ENCODE assay signal across 8 mouse cellular contexts in the genomic region with DNA sequence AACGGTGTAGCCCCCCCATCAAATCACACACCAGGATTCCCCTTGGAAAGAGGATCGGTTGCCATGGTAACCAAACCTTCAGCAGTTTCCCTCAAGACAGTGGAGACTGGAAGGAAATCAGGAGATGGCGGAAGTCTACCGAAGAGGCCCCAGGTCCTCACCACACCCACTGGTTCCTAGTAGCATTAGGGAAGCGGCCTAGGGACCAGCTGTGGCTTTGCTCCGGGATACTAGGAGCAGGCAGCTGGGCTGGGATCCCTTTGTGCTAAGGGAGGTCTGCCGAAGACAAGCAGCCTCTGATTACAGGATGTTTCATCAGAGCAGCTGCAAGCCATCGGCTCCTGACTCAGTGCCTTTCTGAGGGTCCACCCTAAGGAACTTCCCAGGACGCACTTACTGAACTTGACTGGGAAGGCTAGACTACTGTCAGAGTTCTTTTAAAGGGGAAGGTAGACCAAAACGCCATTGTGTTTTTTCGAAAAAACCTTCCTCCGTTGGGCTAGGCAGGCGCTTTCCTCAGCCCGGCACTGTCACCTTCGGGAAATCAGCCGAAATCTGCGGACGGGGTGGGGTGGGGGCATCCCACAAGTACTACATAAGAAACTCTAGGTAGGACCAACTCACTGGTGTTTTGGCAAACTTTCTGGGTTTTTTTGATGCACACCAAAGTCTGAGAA.
DNase-seq lines count a peak whose midpoint lies in the region; ATAC-seq and TF ChIP-seq lines count a peak whose summit lies in the region.

No protein-coding gene starts in this region.

- H3K4me1 ChIP-seq in embryonic facial prominence, embryonic 12.5 days: 0 out of 2 replicates have a peak, but pooled peaks cover 5% of the 10 kb centered on the region
- H3K4me1 ChIP-seq in heart, embryonic 11.5 days (ENCODE audit: control insufficient read depth, insufficient read depth, low read length): peaks cover 7% of the 10 kb centered on the region; the same call in 1 of the 2 replicates
- 0 out of 2 replicates have a peak, but pooled peaks cover 6% of the 10 kb centered on the region for H3K4me1 ChIP-seq in midbrain, postnatal 0 days (ENCODE audit: insufficient read depth, low read length)

- H3K9ac ChIP-seq in embryonic facial prominence, embryonic 12.5 days: no peak overlapping the region
- H3K9ac ChIP-seq in heart, embryonic 11.5 days (ENCODE audit: low read depth, low read length): 0 out of 2 replicates have a peak overlapping the region, but pooled peaks have one; percentile 7
- no peak overlapping the region for H3K9ac ChIP-seq in midbrain, postnatal 0 days (replicated peaks; ENCODE audit: low read length, poor library complexity, severe bottlenecking)

- no peaks in the 10 kb centered on the region for H3K36me3 ChIP-seq in embryonic facial prominence, embryonic 12.5 days
- H3K36me3 ChIP-seq in heart, embryonic 11.5 days (ENCODE audit: control insufficient read depth, insufficient read depth, low read length): no peaks in the 10 kb centered on the region
- H3K36me3 ChIP-seq in midbrain, postnatal 0 days (ENCODE audit: insufficient read depth, low read length): no peaks in the 10 kb centered on the region

- ATAC-seq in embryonic facial prominence, embryonic 12.5 days (ENCODE audit: insufficient number of reproducible peaks, insufficient read depth, low FRiP score, low TSS enrichment): peak; percentile 64; the same call in 1 of the 2 replicates
- ATAC-seq in heart, embryonic 11.5 days (replicated peaks; ENCODE audit: insufficient number of reproducible peaks, low FRiP score, low TSS enrichment): no peak
- ATAC-seq in midbrain, postnatal 0 days (ENCODE audit: low FRiP score): 0 out of 2 replicates have a peak, but pooled peaks have one; percentile 23

- DNase-seq in kidney, adult 11 months: peak; percentile 4
- DNase-seq in kidney, adult 9 months: no peak
- peak; percentile 16 to 50 for DNase-seq in kidney, postnatal 25 days
- peak; percentile 64 for DNase-seq in midbrain, postnatal 0 days (ENCODE audit: low spot score)
- DNase-seq in thymus, postnatal 0 days (ENCODE audit: low spot score): no peak
- DNase-seq in Muller cell, postnatal 12 days (ENCODE audit: inconsistent ontology term): no peak

- H3K27me3 ChIP-seq in embryonic facial prominence, embryonic 12.5 days: peaks cover 12% of the 10 kb centered on the region
- 0 out of 2 replicates have a peak, but pooled peaks cover 2% of the 10 kb centered on the region for H3K27me3 ChIP-seq in heart, embryonic 11.5 days (ENCODE audit: control insufficient read depth, insufficient read depth, low read length)
- H3K27me3 ChIP-seq in midbrain, postnatal 0 days (ENCODE audit: insufficient read depth, low read length): no peaks in the 10 kb centered on the region

- WGBS in embryonic facial prominence, embryonic 12.5 days: 28% methylated on average over 18 of the region's 18 CpGs
- WGBS in heart, embryonic 11.5 days (ENCODE audit: insufficient replicate concordance): 24% methylated on average over 18 of the region's 18 CpGs
- 26% methylated on average over 18 of the region's 18 CpGs for WGBS in midbrain, postnatal 0 days

- H3K27ac ChIP-seq in embryonic facial prominence, embryonic 12.5 days: no peak overlapping the region
- H3K27ac ChIP-seq in heart, embryonic 11.5 days (ENCODE audit: low read depth, low read length): no peak overlapping the region
- H3K27ac ChIP-seq in midbrain, postnatal 0 days (ENCODE audit: low read depth, low read length): no peak overlapping the region; the same call in 1 of the 2 replicates

- peak overlapping the region; percentile 26; the same call in 1 of the 2 replicates for H3K4me2 ChIP-seq in embryonic facial prominence, embryonic 12.5 days (replicated peaks)
- H3K4me2 ChIP-seq in heart, embryonic 11.5 days: peak overlapping the region; percentile 43
- H3K4me2 ChIP-seq in midbrain, postnatal 0 days (ENCODE audit: low read depth, low read length, poor library complexity, severe bottlenecking): peak overlapping the region; percentile 33; the same call in 1 of the 2 replicates

- H3K4me3 ChIP-seq in embryonic facial prominence, embryonic 12.5 days: no peak overlapping the region
- H3K4me3 ChIP-seq in heart, embryonic 11.5 days (ENCODE audit: low read depth, low read length): no peak overlapping the region
- H3K4me3 ChIP-seq in midbrain, postnatal 0 days (ENCODE audit: low read depth, low read length): no peak overlapping the region

- H3K9me3 ChIP-seq in embryonic facial prominence, embryonic 12.5 days: no peaks in the 10 kb centered on the region
- H3K9me3 ChIP-seq in heart, embryonic 11.5 days (replicated peaks; ENCODE audit: control insufficient read depth, low read length): no peaks in the 10 kb centered on the region
- no peaks in the 10 kb centered on the region for H3K9me3 ChIP-seq in midbrain, postnatal 0 days (ENCODE audit: low read length)

- TF ChIP-seq CTCF in midbrain, postnatal 0 days (IDR thresholded peaks at IDR 0.05): no peak

Comparison
In these comparisons a context has a peak if more than half of its experiments do, and no peak if none do; other contexts are left out.
1. DNase-seq: peak in kidney, adult 11 months (single experiment), kidney, postnatal 25 days (2 of 2) and midbrain, postnatal 0 days (single experiment); none in kidney, adult 9 months (single experiment), thymus, postnatal 0 days (single experiment) and Muller cell, postnatal 12 days (single experiment).
2. Peak in every context shown above with its lines, with median percentiles within 50 percentile points of each other: H3K4me2 ChIP-seq.